Mouse (Mus musculus) left cerebral cortex, postnatal 4 days (tissue): Measurements from ENCODE around the gene Rfc5. TPM values are rescaled to one million over a fixed set of nuclear protein-coding genes. Genes with fewer than 3 reads are reported as not detected.
A peak's percentile ranks its signal among the peaks of the same experiment; 100 is the strongest.
"Not testable (repeated sequence)": the region's sequence is repeated elsewhere in the genome, so short reads cannot be mapped to it uniquely, and the experiment has no call there.

ENCODE experiments used
- DNase-seq: peaks from one replicate; pipeline ENCODE4 v3.0.0-alpha.2; 2022
- intact Hi-C: fragments of 180-260 bp; cut with DNase I; formaldehyde crosslinking; loops from one replicate; pipeline ENCODE4 v1.15.1; 2025
- total RNA-seq, 2 experiments: library from RNA; stranded (reverse); gene quantifications; 2 replicates each; pipeline ENCODE4 v1.2.3; 2021

Rfc5 gene
- total RNA-seq, 2 experiments from 2014 or later, result 20.2 to 26.4 TPM

DNA sequence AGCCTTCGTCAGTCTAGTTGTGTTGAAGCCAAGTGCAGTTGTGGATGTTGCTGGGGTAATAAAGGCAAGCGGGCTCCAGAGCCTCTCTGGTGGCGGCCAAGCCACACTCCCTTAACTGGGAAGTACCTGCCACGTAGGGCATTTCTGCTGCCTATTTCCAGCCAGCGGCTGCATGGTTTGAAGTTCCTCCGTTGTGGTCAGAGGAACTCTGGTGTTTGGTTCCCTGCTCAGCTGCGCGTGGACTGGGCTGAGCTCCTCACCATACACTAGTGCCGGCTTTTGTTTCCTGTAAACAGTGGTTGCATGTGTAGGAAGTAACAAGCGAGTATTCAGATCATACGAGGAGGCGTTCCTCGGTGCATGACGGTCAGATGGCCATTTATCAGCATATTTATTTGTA lies 11.1 kb downstream of the Rfc5 start:
- intact Hi-C loops, DNase-seq: not testable (repeated sequence)

DNA sequence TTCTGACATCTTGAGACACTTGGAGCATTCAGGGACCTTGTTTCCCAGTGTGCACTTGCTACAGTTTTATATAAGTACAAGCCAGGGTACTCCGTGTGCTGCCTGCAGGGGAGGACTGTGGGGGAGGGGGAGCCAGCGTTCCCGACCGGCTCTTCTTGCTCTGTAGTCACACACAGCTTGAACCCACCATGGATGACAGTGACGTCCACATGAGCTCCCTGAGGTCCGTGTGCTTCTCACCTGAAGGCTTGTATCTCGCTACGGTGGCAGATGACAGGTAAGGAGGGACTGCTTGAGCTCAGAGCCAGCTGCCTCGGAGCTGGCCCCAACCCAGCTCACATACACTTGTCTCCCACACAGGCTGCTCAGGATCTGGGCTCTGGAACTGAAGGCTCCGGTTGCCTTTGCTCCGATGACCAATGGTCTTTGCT lies 12.5 kb downstream of the Rfc5 start:
- intact Hi-C loops, result no loop called here
- no peak for DNase-seq

DNA sequence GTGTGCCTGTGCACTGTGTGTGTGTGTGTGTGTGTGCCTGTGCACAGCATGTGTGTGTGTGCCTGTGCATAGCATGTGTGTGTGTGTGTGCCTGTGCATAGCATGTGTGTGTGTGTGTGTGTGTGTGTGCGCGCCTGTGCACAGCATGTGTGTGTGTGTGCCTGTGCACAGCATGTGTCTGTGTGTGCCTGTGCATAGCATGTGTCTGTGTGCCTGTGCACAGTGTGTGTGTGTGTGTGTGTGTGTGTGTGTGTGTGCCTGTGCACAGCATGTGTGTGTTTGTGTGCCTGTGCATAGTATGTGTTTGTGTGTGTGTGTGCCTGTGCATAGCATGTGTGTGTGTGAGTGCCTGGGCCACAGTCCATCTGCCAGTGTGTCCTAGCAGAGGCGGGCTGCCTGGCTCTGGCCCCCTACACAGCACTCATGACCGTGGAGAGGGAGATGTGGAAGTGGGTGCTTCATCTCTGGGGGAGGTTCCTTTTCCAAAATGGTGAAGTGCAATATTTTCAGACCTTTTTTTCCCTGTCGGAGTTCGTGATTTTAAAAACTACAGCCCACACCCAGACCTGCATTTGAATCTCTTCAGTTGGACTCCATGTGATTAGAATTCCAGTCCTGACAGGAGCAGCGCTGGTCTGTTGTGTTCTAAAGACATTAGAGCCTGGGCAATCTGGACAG lies 14.3 kb downstream of the Rfc5 start:
- DNase-seq, result no peak
- intact Hi-C loops, result no loop called here

DNA sequence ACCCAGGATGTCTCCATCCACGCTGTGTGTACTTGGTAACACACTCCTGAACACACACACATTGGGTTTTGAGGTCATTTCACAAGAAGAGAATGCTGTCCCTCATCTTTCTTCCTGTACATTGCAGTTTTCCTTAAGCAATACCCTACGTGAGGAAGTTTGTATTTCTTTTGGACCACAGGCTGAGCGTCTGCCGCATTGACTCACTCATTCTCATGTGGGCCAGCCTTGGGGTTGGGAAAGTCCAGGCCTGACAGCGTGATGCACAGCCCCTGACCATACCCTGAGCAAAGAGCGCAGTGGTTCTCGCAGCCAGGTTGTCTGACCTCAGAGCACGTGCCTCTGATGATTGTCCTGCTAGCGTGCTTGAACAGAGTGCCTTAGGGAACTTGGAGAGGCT lies 15.4 kb downstream of the Rfc5 start:
- DNase-seq, result no peak
- intact Hi-C loops, result no loop called here

DNA sequence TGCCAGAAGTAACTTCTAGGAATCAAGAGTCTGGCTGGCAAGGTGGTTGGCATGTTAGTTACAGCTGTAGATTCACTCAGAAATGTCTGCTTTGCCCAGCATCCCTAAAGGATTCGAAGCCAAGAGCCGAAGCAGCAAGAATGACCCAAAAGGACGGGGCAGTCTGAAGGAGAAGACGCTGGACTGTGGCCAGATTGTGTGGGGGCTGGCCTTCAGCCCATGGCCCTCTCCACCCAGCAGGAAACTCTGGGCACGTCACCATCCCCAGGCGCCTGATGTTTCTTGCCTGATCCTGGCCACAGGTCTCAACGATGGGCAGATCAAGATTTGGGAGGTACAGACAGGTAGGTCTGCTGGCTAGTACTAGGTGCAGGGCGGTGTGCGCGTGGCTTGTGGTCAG lies 18.3 kb downstream of the Rfc5 start:
- intact Hi-C loops, result no loop called here
- no peak for DNase-seq

DNA sequence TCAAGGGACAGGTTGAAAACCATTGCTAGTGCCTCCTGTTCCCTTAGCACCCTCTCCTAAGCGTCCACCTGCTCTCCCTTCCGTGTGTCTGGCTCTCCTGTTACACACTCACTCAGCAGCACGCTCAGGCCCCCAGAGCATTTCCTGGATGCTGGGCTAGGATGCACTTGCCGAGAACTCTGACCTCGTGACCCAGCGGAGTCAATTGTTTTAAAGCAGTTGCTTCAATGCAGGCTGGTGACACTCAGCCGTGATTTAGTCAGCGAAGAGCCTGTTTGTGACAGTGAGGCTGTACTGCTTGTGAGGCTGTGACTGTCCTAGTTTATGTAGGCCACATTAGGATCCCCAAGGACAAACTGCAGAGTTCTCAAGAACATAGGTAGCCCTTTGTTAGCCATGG lies 21.6 kb downstream of the Rfc5 start:
- no peak for DNase-seq
- intact Hi-C loops, result no loop called here

DNA sequence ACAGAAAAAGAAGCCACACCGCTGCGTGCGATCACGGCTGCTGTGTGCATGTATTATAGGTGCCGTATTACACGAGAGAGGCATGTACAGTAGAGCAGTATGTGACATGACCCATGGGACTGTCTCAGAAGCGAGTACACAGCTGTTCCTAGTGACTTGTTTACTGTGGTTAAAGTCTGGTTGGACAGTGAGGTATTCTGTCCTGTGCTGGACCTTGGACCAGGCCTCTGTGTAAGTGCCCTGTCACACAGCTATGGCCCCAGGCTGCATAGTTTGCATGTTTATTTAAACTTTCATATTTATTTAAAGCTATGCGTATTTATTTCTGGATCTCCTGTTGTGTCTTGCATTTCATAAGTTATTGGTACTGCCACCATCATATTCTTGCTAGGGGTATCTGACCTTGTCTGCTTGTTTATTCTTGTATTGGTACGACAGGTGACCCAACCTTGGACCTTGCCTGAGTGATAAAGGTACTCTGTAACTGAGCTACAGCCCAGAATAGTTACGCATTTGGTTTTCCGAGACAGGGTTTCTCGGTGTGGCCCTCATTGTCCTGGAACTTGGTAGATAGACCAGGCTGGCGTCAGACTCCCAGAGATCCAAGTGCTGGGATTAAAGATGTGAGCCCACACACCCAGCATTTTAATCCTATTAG lies 22.8 kb downstream of the Rfc5 start:
- DNase-seq, result no peak
- intact Hi-C loops, result no loop called here

DNA sequence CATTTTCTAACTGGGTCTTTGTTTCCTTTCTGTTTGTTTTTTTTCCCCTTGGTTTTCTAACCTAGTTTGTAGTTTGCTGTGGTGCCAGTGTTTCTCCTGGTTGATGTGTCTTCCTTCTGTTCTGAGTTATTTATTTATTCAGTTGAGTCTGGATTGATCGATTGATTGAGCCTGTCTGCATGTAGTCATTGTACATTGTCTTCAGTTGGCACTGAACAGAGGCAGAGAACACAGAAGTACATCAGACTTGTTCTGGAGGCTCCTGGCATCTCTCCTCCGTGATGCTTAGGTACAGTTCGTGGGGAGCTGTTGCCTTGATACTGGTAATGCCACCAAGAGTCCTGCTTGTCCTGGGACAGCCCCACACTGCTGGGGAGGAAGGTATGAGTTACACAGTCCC lies 24.0 kb downstream of the Rfc5 start:
- no peak for DNase-seq
- intact Hi-C loops, result no loop called here

DNA sequence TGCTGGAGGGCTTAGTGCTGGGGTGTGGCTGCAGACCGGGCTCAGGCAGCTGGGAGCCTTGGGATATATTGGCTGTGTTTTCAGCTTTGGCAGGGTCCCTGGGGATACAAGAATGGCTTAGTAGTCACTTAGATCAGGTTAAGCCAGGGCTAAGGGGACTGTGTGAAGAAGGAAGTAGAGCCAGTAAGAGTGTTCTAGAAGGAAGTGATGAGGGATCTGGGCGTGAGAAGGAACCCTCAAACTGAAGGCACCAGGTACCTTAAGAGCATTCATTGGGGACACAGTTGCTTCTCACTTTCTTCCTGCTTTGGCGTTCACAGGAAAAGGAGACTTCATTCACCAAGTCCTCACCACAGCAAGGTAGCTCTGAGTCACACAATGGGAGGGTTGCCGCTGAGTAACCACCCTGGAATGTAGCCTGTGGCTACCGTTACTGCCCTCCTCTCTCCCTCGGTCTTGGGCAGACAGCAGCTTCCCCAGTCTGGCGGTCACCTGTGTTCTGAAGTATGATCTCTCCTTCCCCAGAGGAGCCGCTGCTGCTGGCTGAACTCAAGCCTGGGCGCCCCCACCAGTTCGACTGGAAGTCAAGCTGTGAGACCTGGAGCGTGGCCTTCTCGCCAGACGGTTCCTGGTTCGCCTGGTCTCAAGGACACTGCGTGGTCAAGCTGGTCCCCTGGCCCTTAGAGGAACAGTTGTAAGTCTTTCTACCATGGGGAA lies 25.6 kb downstream of the Rfc5 start:
- intact Hi-C loops, result no loop called here
- DNase-seq, result no peak

DNA sequence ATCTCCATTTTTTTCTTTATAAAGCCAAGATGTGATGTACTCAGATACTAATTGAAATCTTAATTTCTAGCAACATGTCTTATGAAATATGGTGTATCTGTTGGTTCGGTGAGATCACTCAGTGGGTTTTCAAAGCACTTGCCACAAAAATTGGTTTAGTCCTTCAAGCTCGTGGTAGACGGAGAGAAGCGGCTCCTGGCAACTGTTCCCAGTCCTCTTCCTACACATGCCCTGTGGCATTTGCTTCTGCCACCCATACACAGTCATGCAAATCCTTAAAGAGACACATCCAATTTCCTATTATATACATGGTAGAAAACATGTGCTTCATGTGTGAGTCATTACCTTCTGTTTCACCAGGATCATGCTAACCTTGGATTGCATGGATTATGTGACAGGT lies 27.3 kb downstream of the Rfc5 start:
- intact Hi-C loops, result no loop called here

DNA sequence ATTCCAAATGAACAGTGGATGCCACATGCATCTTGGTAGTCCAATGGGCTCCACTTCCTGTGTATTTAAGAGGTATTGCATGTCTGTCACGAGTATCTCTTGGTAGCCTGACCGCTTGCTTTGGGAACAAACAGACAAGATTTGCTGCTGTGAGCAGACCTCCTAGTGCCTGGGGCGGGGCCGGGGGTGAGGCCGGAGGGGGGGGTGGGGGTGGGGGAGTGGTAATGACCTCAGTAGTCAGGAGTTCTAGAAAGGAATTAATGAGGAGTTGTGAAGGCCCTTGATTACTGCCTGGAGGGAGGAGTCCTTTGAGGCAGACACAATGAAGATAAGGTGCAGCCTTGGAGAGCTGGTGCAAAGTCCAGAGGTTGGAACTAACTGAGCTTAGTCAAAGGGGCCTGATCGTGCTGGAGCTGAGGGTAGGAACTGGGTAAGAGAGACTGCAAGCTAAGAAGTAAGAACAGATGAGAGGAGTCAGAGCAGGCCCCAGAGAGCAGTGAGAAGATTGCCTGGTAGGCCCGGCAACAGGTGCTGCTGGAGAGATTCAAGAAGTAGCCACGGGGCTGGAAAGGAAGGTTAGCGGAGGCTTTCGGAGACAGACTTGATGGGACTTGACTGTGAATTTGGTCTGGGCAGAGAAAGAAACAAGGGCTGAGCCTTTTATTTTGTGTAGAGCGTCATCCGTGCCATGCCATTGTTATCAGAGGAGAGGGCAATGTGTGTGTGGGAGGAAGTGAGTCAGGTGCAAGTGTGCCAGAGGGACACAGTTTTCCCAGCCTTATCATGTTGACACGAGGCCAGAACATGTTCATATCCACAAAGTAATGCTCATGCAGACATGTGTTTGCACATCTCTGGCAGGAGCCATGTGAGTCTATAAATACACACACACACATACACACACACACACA lies 28.0 kb downstream of the Rfc5 start:
- no peak for DNase-seq
- intact Hi-C loops, result no loop called here

More for the DNA sequence above, 27.3 kb downstream of the Rfc5 start:
- no peak for DNase-seq

DNA sequence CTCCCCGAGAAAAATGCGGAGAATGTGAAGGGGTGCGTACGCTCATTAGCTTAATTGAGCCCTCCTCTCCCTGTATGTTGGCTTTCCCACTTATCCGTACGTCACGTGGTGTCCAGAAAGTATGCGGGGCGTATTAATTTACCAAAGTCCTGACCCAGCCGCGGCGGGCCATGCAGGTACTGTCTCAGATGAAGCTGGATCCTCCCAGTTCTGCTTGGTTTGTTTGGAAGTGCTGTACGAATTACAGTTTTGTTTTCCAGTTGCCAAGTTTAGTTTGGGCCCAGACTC lies 28.7 kb downstream of the Rfc5 start:
- intact Hi-C loops, result no loop called here
- no peak for DNase-seq

DNA sequence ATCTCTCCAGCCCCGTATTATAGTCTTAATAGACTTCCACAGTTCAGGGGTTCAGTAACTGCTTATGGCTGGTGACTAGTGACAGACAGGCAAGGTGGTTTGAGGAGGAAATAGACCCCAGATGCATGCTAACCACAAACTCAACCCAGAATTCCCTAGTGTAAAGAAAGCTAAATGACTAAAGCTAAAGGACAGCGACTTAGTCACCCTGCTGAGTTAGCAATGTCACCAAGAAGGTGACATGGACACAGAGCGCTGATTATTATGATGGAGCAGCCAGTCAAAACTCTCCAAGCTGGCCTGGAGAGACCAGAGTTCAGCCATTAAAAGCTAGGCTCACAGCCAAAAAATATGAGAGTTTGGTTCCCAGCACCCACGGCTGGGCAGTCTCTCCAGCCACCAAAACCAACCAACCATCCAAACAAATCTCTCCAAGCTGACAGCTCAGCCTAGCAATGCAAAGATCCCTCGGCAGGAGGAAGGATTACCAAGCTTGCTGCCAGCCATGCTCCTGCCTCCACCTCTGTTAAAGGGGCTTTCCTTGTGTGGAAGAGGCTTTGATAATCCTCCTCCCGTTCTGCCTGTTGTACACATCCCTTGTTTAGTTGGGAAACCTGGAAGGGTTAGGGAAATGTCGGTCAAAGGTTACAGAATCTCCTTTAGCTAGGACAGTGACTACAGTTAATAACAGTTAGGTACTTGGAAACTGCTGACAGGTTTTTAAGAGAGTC lies 29.2 kb downstream of the Rfc5 start:
- intact Hi-C loops, result no loop called here
- DNase-seq, result no peak

DNA sequence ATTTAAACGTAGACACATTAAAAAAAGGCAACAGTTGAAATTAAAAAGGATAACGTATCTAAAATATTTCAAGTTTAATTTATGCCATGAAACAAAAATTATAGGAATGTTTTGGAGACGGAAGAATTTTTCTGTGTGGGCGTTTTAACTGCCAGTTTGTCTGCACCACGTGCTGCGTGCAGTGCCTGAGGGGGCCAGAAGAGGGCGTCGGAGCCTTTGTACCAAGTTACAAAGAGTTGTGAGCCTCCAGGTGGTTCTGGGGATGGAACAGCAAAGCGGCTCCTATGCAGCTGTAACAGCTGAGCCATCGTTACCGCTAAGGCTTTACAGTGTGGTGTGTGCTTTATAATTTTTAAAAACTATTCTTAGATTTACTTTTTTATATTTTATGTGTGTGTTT lies 30.1 kb downstream of the Rfc5 start:
- intact Hi-C loops, result no loop called here

DNA sequence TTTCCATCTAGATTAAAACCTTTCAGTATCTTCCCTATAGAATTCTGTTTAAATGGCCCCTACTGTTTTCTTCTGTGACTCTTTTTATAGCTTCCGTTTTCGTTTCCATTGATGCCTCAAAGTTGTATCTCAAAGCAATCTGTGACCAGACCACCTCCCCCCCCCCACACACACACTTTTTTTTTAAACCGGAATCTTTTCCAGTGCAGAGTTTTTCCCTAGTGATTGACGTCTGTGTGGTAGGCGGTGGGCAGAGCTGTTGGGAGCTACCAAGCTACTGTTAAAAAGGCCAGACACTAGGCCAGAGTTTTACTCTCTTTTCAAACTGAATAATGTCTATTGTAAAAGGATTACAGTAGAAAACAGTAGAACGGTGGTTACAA lies 30.6 kb downstream of the Rfc5 start:
- intact Hi-C loops, result no loop called here
- no peak for DNase-seq

More for the DNA sequence above, 30.1 kb downstream of the Rfc5 start:
- peak; percentile 81 for DNase-seq

DNA sequence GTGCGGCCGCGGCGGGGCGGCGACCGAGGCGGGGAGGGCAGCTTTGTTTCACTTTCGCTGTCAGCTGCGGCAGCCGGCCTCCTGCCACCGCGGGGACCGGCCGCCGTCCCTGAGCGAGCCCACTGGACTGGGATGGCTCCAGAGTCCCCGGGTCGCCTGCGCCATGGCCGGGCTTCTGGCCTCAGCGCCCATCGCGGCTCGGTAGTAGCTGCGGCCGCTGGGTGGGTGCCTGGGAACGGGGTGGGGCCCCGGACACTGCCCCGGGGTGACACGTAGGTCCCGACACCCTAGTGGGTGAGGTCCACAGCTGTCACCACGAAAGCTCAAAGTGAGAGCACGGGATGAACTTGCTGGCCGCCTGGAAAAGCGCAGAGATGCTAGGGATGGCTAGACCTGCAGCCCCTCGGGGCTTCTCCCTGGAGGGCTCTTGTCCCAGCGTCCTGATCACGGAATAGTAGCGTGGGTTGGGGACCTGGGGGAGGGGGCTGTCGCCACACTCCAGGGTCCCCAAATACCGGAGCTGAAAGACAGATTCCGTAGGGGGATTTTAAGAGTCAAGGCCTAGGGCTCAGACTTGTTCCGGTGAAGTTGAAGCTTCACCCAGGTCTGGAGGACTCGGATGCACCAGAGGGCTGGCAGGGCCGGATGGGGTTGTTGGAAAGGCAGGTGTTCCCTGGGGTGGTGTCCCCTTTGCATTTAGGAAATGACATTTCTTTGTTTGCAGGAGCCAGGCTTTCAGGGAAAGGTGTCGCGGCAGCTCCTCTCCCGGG lies 31.2 kb downstream of the Rfc5 start:
- intact Hi-C loops, result no loop called here
- DNase-seq, result peak; percentile 32

DNA sequence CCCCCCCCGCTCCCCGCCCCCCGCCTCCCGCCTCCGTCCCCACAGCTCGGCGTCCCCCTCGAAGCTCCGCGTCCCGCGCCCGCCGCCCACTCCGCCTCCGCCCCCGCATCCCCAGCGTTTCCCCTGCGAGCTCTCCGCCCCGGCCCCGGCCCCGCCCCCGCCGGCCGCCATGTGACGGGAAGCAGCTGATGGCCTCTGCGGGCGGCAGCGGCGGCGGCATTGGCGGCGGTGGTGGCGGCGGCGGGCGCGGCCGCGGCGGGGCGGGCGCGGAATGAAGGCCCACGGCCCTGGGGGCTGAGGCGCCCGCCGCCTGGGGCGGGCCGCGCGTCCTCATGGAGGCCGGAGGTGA lies 31.7 kb downstream of the Rfc5 start, which contains the start of gene Wsb2:
Gene Wsb2, plus strand, starts transcription at position 176 of the 349 bp plus-strand sequence.
- intact Hi-C loops, result no loop called here
- peak; percentile 87 for DNase-seq

DNA sequence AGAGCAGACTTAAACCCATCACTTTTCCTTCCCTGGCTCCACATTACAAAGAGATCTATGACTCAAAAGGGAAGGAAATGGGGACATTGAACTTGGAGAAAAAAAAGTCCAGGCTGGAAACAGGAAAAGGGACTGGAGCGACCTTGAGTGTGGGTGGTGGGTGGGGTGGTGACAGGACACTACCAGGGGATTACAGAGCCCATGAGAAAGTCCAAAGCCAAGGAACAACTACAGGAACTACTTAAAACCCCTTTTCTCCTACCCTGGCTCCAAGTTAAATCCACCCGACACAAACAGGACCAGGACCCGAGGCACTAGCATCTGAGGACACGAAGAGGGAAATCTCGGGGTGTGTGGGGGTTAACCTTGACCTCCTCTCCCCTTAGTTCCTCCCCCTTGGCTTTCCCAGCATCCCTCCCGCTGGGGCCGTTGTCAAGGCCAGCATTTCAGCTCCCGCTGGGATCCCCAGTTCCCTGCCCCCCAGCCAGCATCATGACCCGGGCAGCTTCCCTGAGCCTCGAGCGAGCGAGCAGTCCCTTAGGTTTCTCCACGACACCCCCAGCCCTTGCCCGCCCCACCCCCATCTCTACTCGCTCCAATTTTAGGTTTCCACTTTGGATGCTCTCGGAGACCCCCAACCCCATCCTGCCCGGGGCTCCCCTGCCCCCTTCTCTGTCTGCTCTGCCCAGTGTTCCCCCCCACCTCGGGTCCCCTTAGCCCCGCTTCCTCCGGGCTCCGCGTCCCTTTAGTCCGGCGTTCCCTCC lies 32.3 kb downstream of the Rfc5 start:
- intact Hi-C loops, result no loop called here
- peak; percentile 55 for DNase-seq

DNA sequence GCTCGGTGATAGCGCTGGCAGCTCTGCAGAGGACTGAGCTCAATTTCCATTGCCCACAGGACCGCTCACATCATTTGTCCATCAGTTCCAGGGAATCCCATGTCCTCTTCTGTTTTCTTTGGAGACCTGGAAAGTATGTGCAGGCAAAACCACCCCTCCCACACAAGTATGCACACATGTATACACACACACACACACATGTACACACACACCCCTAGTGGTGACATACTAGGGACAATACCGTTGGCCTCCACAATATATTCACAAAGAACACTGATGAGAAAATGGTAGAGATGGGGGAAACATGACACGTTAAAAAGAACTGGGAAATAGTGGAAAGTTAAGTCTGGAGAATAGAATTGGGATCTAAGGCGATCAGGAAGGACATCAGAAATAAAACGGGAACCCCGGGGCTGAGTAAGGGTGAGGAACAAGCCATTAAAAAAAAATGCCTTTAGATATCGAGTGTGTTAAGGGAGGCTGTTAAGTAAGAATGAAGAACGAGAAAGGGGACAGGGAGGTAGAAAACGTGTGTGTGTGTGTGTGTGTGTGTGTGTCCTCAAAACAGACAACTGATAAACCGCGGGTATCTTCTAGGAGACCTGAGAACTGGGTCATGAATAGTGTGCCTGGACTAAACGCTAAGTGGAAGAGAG lies 33.1 kb downstream of the Rfc5 start:
- intact Hi-C loops, result no loop called here
- no peak for DNase-seq
